Mouse (Mus musculus) liver, adult (tissue): ENCODE results near the gene Fasn.
"Not testable (repeated sequence)": the region's sequence is repeated elsewhere in the genome, so short reads cannot be mapped to it uniquely, and the experiment has no call there.

Experiments used
- GATA4 ChIP-seq: IDR thresholded peaks from 2 replicates; pipeline ENCODE4 v1.6.1; 2014; ENCODE audit warnings: mild to moderate bottlenecking, low read length; ENCODE audit not compliant: insufficient replicate concordance

The Fasn gene

DNA sequence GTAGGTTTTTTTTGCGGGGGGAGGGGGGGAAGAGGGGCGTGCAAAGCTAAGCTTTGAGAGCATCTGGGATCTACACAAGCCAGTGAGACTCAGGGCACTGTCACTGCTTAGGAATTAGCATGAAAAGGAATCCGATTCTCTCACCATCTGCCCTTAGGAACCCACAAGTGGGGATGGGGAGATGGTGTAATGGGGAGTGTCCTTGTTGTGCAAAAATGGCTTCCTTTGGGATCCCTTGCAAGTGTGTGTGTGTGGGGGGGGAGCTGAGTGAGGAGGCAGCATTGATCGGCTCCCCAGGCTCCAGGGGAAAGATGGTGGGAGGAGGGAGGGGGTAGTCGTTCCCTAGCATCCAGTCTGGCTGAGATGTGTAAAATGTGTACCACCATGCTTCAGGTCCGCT is 47.2 kb downstream of the Fasn start:
- TF ChIP-seq GATA4, result no peak

DNA sequence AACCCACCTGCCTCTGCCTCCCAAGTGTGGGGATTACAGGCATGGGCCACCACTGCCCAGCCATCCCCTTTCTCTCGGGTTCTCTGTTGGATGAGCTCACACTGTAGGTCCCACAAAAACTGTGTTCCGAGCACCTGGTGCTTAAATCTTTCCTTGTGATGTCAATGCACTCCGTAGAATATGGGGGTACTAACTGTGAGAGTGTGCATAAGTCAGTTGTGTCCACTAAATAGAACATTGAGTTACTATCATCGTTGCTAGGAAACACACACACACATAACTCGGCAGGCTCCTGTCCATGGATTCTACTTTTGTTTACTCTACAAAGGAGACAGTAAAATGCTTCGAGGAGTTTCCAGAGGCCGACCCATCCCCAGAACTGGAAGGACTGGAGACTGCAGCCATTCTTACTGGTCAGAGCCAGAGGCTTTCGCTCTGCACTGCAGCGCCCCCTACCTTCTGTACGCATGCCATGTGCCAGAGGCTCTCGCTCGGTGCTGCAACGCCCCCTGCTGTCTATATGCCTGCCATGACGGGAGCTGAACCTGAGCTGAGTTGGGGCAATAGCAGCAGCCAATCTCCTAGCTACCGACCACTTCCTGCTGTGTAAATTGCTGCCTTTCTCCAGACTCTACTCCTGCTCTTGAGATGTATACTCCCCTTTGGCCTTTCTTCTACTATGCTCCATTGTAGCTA is 48.4 kb downstream of the Fasn start:
- TF ChIP-seq GATA4, result no peak

DNA sequence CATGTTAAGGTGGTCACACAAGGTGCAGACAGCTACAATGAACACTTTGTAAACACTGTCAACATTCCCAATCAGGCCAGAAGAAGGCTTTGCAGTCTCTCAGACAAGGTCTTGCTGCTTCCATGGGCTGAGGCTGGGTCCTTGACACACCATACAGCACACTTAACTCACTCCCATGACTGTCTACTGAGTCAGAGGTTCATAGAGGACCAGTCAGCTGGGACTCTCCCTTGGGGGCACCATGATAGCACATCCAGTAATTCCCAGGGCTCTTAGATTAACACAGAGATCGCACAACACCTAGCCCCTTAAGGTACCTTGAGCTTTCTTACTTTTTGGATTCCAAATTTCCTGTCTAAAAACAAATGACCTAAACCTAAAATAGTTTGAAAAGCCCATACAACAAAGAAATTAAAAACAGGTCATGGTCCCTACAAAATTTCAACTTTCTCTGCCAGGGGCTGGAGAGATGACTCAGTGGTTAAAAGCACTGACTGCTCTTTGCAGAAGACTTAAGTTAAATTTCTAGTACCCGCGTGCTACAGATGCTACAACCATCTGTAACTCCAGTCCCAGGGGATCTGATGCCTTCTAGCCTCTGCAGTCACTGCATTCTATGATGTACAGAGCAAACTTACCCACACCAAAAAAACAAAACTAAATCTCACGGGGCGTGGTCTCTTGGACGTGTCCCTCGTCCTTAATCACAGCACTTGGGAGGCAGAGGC is 50.7 kb downstream of the Fasn start:
- no peak for TF ChIP-seq GATA4

DNA sequence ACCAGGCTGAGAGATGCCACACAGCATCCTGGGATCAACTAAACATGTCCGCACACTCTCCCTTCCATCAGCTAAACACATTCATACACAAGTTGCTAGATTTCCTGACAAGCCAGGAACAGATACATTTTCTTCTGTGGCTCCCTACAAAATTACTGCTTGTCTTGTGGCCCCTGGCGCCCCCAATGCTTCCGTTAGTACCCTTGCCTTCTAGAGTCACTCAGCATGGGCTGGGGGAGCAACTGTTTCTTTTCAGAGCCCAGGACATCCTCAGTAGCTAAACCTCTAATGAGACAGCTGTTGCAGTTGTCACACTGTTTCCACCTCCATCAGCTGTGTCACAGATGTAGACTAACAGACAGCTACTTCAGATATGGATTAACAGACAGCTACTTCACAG is 51.6 kb downstream of the Fasn start:
- TF ChIP-seq GATA4, result no peak

DNA sequence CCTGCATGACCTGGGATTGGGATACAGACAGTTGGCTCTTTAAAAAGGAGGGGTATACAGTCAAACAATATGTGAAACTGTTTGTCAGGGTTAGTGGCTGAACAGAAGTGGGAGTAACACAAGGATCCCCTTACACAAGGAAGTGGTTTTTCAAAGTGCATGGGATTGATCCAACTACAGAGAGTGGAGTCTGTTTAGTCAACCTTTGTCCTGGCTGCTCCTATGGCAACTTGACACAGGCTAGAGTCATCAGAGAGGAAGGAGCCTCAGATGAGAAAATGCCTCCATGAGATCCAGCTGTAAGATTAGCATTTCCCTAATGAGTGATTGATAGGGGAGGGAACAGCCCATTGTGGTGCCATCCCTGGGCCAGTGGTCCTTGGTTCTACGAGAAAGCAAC is 56.1 kb downstream of the Fasn start:
- TF ChIP-seq GATA4, result no peak

DNA sequence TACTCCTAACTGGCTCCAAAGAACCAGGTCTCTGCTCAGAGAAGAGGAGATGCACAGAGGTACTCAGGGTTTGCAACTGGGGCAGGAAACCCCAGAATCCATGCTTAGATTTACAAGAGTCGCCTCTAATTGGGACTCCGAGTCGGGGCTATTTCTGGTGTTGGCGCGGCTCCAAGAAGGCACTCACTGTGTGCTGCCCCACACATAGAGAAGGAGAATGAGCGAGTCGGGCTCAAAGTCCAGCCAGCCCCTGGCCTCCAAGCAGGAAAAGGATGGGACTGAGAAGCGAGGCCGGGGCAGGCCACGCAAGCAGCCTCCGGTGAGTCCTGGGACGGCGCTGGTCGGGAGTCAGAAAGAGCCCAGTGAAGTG is 61.7 kb downstream of the Fasn start, which contains the start of gene Hmga1b:
Gene Hmga1b, plus strand, starts transcription at position 123 of the 370 bp plus-strand sequence.
- not testable (repeated sequence) for TF ChIP-seq GATA4

DNA sequence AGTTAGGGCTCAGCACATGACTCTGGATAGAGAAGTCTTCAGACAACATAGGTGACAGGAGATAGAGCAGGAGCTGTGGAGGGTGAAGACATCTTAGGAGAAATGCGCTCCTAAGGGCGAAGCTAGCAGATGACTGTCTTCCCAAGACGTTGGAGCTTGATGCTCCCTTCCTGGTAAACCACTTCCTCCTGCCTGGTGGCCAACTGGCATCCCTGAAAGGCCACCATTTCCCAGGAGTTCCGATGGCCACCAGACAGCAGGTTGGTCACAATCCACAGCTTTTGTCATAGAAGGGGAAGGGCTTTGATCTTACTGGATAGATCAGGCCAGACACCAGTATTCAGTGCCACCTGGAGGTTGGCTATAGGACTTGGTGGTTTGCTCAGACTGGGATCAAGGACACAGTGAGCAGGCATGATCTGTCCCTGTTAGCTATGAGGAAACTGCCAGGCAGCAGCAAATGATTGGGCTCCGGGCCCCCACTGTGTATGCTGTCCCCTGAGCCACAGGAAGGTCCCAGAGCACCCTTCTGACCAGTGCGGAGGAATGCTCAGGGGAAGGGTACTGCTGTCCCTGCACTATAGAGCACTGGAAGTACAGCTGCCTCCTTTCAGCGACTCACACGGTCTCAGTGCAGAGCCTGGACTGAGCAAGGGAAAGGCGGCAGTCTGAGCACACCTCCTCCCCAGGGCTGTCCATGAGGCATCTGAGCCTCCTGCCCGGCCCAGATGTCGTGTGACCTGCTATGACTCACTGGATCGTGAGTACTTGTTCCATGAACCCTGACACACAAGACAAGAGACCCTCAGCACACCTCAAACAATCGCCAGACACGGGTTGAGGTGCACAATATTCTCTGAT is 62.3 kb downstream of the Fasn start:
- TF ChIP-seq GATA4, result no peak

DNA sequence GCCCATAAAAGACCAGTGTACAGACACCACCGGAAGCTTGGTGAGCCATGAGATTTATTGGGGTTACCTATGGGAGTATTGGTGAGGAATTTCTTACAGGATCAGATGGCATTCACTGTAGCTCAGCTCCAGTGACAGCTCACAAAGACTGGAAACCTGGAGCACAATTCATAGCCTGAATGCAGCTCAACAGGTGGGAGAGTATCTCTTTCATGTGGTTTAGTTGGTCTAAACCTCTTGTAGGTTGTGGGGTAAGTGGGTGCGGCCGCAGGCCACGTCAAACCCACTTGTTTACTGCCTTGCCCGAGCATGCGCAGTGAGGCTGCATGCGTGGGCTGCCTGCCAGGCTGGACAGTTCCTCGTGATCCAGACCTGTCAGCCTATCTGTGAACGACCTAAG is 64.1 kb downstream of the Fasn start:
- TF ChIP-seq GATA4, result no peak
